Mouse (Mus musculus): Measurements from ENCODE around the gene Pold1. TPM values are rescaled to one million over a fixed set of nuclear protein-coding genes. Genes with fewer than 3 reads are reported as not detected.

The Pold1 gene
- polyA plus RNA-seq, 1 experiment from 2014 or later: 62.3 TPM

DNA sequence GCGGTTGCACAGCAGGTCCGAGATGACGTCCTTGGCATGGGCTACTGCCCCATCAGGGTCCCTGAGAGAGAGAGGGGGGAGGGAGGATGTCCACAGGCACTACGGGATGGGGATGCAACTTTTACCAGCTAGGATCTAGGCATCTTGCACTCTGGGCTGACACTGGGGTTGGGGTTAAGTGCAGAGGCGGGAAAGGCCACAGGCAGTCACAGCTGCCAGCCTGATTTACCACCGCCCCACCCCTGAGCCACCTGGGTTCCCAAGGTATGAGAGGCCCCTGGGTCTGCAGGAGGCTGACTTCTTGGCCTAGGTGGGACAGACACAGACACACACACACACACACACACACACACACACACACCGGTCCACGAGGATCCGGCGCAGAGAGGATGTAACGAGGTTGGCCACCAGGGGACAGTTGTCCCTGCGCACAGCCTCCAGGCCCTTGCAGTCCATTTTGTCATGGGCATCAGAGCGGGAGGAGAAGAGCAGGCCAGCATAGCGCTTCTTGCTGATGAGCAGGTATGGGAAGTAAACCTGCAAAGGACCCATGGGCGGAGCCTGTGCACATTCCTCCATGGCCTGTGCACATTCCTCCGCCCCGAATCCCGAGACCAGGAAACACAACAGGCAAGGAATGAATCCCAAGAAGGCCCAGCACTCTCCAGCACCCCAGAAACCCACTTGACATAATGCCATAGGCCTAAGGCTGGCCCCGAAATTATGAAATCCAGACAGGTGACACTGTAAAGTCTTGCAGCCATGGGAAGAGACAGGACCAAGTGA is 13.8 kb downstream of the Pold1 start:
- no peaks in the 10 kb centered on the region for H3K9me3 ChIP-seq (ENCODE audit: control insufficient read depth, low read length)
- no peak overlapping the region for H3K9ac ChIP-seq (ENCODE audit: low read length)
- no peaks in the 10 kb centered on the region for H3K4me1 ChIP-seq (ENCODE audit: control insufficient read depth, insufficient read depth, low read length)
- H3K36me3 ChIP-seq (ENCODE audit: control insufficient read depth, insufficient read depth, low read length): peaks cover 19% of the 10 kb centered on the region
- ATAC-seq (ENCODE audit: insufficient read depth, low FRiP score, low TSS enrichment) (no peak), DNase-seq (ENCODE audit: low spot score) (no peak)
- no peak overlapping the region for H3K4me2 ChIP-seq (ENCODE audit: low read depth)
- H3K27ac ChIP-seq (ENCODE audit: low read depth, low read length): no peak overlapping the region
- H3K27me3 ChIP-seq (ENCODE audit: control insufficient read depth, insufficient read depth, low read length): no peaks in the 10 kb centered on the region
- no peak overlapping the region for H3K4me3 ChIP-seq (ENCODE audit: low read depth, low read length)
- 85% methylated on average over 19 of the region's 19 CpGs for WGBS

DNA sequence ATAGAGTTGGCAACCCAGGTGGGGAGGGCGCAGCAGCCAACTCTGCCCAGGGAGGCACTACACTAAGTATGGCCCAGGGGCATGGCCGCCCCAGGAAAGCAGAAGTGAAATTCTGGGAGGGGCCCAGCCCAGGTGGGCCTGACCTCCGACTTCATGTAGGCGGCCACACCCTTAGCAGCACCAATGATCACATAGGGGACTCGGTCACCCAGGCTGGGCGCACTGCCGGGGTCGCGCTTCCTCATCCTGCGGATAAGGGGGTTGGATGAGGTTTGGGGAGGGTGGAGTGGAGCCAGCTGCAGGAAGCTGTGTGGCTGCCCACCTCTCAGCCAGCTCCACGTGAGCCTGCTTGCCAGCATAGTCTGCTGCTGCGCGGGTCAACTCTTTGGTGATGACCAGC is 14.4 kb downstream of the Pold1 start:
- Histone ChIP-seq H3K27ac (ENCODE audit: low read depth, low read length) (no peak overlapping the region), H3K4me1 (ENCODE audit: control insufficient read depth, insufficient read depth, low read length) (no peaks in the 10 kb centered on the region), H3K27me3 (ENCODE audit: control insufficient read depth, insufficient read depth, low read length) (no peaks in the 10 kb centered on the region), H3K36me3 (ENCODE audit: control insufficient read depth, insufficient read depth, low read length) (peaks cover 16% of the 10 kb centered on the region), H3K4me2 (ENCODE audit: low read depth) (no peak overlapping the region), H3K4me3 (ENCODE audit: low read depth, low read length) (no peak overlapping the region), H3K9me3 (ENCODE audit: control insufficient read depth, low read length) (no peaks in the 10 kb centered on the region), H3K9ac (ENCODE audit: low read length) (no peak overlapping the region)
- DNase-seq (ENCODE audit: low spot score) (no peak), ATAC-seq (ENCODE audit: insufficient read depth, low FRiP score, low TSS enrichment) (no peak)
- WGBS: 91% methylated on average over 13 of the region's 13 CpGs

DNA sequence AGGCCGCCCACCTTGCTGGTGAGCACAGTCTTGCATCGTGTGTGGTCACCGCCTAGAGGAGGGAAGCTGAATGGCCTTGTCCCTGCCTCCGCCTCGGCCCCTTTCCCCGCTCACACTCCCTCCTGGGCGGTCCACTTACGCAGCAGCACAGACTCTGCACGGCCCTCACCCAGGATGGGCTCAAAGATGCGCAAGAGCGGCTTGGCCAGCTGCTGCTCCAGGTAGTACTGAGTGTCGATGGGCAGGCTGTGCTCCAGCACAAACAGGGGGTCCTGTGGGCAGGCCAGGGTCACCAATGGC is 15.0 kb downstream of the Pold1 start:
- H3K4me2 ChIP-seq (ENCODE audit: low read depth): no peak overlapping the region
- no peaks in the 10 kb centered on the region for H3K27me3 ChIP-seq (ENCODE audit: control insufficient read depth, insufficient read depth, low read length)
- no peaks in the 10 kb centered on the region for H3K4me1 ChIP-seq (ENCODE audit: control insufficient read depth, insufficient read depth, low read length)
- H3K9me3 ChIP-seq (ENCODE audit: control insufficient read depth, low read length): no peaks in the 10 kb centered on the region
- peaks cover 12% of the 10 kb centered on the region for H3K36me3 ChIP-seq (ENCODE audit: control insufficient read depth, insufficient read depth, low read length)
- no peak overlapping the region for H3K27ac ChIP-seq (ENCODE audit: low read depth, low read length)
- ATAC-seq (ENCODE audit: insufficient read depth, low FRiP score, low TSS enrichment) (no peak), DNase-seq (ENCODE audit: low spot score) (no peak)
- no peak overlapping the region for H3K4me3 ChIP-seq (ENCODE audit: low read depth, low read length)
- 75% methylated on average over 12 of the region's 12 CpGs for WGBS
- H3K9ac ChIP-seq (ENCODE audit: low read length): no peak overlapping the region

DNA sequence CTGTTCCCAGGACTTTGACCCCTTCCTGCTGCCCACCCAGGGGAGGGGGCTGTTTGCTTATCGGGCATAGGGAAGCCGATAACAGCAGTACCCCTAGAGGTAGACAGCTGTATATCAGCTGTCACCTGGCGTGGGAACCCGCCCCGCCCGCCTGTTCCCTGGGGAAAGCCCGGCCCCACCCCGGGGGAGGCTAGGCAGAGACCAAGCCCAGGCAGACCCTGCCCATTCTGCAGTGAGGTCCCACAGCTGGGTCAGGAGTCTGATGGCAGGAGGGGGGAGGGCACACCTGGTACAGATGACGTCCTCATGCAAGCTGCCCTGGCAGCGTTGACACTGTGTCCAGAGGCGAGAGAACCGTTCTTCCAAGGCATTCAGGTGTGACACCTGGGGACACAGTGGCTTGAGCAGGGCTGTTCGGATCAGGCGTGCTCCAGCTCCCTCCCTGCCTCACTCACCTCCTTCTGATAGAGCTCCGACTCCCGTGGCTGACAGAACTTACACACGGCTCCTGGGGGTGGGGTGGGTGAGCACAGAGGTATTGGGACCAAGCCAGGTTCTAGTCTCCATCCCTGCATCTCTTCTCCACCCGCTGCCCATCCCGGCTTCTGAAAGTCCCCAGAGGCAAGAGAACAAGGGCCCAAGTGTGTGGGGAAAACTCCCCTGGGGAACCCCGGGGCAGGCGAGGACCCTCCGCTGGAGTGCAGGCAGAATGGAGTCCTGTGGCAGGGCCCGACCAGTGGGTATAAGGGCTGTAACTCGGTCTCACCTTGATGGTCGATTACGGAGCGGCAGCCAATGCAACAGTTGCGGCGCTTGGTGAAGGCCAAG is 15.5 kb downstream of the Pold1 start:
- WGBS: 88% methylated on average over 29 of the region's 29 CpGs
- no peak for DNase-seq (ENCODE audit: low spot score)
- no peaks in the 10 kb centered on the region for H3K9me3 ChIP-seq (ENCODE audit: control insufficient read depth, low read length)
- H3K4me1 ChIP-seq (ENCODE audit: control insufficient read depth, insufficient read depth, low read length): no peaks in the 10 kb centered on the region
- H3K4me3 ChIP-seq (ENCODE audit: low read depth, low read length): no peak overlapping the region
- H3K27ac ChIP-seq (ENCODE audit: low read depth, low read length): no peak overlapping the region
- peaks cover 9% of the 10 kb centered on the region for H3K36me3 ChIP-seq (ENCODE audit: control insufficient read depth, insufficient read depth, low read length)
- ATAC-seq (ENCODE audit: insufficient read depth, low FRiP score, low TSS enrichment): no peak
- no peak overlapping the region for H3K4me2 ChIP-seq (ENCODE audit: low read depth)
- no peak overlapping the region for H3K9ac ChIP-seq (ENCODE audit: low read length)
- no peaks in the 10 kb centered on the region for H3K27me3 ChIP-seq (ENCODE audit: control insufficient read depth, insufficient read depth, low read length)

DNA sequence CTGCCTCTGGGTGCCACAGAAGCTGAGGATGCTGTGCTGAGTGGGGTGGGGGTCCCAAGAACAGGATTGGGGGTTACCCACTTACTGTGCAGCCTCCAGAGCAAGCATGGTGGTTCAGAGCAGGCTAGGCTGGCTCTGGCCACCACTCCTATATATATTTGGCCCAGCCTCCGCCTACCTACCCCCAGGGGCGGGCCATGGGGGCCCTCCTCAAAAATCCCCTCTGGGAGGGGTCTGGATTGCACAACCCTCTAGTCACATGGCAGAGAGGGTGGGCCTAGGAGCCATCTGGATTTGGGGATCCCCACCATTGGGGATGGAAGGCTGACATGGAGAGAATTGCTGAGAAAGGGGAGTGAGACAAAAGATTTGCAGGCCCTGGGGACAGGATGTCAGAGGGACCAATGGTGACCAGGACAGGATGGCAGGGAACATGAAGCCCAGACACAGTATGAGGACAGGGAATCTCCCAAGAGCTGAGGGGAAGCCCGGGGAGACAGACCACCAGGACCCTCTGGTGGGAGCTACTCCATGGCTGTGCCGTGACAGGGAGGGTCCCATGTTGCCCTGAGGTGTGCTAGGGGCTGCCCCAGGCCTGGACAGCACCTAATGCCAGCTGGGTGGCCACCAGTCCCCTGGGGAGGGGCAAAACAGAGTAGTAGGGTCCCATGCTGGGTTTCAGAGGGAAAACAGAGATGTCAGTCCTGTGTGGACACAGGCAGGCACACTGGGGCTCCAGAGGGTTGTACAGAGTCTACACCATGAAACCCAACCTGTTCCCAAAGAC is 16.5 kb downstream of the Pold1 start, which contains the start of gene Spib:
Gene Spib, minus strand, starts transcription at position 126 of the 787 bp plus-strand sequence.
- ATAC-seq (ENCODE audit: insufficient read depth, low FRiP score, low TSS enrichment): no peak
- peaks cover 5% of the 10 kb centered on the region for H3K36me3 ChIP-seq (ENCODE audit: control insufficient read depth, insufficient read depth, low read length)

DNA sequence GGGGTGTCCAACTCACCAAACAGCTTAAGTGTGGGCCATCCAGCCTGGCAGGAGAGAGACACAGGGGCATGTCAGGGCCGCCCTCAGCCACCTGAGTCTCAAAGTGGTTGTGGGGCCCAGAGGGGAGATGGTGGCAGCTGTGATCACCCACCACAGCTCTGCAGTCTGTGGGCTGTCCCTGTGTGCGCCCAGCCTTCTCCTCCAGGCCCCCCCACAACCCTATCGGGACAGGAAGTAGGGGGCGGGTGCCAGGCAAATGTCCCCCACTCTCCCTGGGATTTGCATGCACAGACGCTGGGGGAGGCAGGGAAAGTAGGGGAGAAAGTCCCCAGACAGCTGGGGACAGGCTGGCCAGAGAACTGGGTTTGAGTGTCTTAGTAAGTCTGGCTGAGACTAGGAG is 17.4 kb downstream of the Pold1 start:
- H3K36me3 ChIP-seq (ENCODE audit: control insufficient read depth, insufficient read depth, low read length): 0 out of 2 replicates have a peak, but pooled peaks cover 3% of the 10 kb centered on the region
- H3K27ac ChIP-seq (ENCODE audit: low read depth, low read length): no peak overlapping the region
- no peak overlapping the region for H3K4me3 ChIP-seq (ENCODE audit: low read depth, low read length)
- WGBS: 50% methylated on average over 5 of the region's 5 CpGs
- ATAC-seq (ENCODE audit: insufficient read depth, low FRiP score, low TSS enrichment) (no peak), DNase-seq (ENCODE audit: low spot score) (no peak)
- H3K4me1 ChIP-seq (ENCODE audit: control insufficient read depth, insufficient read depth, low read length): no peaks in the 10 kb centered on the region
- H3K9me3 ChIP-seq (ENCODE audit: control insufficient read depth, low read length): no peaks in the 10 kb centered on the region
- no peak overlapping the region for H3K9ac ChIP-seq (ENCODE audit: low read length)
- H3K27me3 ChIP-seq (ENCODE audit: control insufficient read depth, insufficient read depth, low read length): 0 out of 2 replicates have a peak, but pooled peaks cover 2% of the 10 kb centered on the region
- no peak overlapping the region for H3K4me2 ChIP-seq (ENCODE audit: low read depth)

More for the DNA sequence above, 16.5 kb downstream of the Pold1 start, which contains the start of gene Spib:
- no peak within 1 kb of the TSS for H3K4me3 ChIP-seq (ENCODE audit: low read depth, low read length)
- 86% methylated on average over 4 of the region's 4 CpGs for WGBS
- H3K9me3 ChIP-seq (ENCODE audit: control insufficient read depth, low read length): no peaks in the 10 kb centered on the region
- H3K27me3 ChIP-seq (ENCODE audit: control insufficient read depth, insufficient read depth, low read length): no peaks in the 10 kb centered on the region
- no peak within 1 kb of the TSS for H3K4me2 ChIP-seq (ENCODE audit: low read depth)
- no peak within 1 kb of the TSS for H3K27ac ChIP-seq (ENCODE audit: low read depth, low read length)
- no peak for DNase-seq (ENCODE audit: low spot score)
- no peaks in the 10 kb centered on the region for H3K4me1 ChIP-seq (ENCODE audit: control insufficient read depth, insufficient read depth, low read length)
- no peak within 1 kb of the TSS for H3K9ac ChIP-seq (ENCODE audit: low read length)

DNA sequence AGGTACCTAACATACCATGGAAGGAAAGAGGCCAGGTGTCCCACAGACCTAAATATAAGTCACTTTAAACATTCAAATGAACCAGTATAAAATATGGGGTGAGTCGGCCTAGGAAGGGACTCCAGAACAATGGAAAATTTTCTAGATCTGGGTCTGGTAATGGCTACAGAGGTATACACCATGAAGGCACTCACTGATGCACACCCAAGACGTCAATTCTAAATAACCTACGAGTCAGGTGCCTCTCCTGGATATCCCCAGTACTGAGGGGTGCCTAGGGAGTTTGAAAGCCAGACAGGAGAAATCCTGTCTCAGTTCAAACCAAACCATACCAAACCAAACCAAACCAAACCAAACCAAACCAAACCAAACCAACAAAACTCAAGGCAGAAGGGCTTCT is 18.1 kb downstream of the Pold1 start:
- Histone ChIP-seq H3K4me1 (ENCODE audit: control insufficient read depth, insufficient read depth, low read length) (no peaks in the 10 kb centered on the region; the same call in 1 of the 2 replicates), H3K36me3 (ENCODE audit: control insufficient read depth, insufficient read depth, low read length) (0 out of 2 replicates have a peak, but pooled peaks cover 3% of the 10 kb centered on the region), H3K4me3 (ENCODE audit: low read depth, low read length) (no peak overlapping the region), H3K4me2 (ENCODE audit: low read depth) (no peak overlapping the region), H3K27ac (ENCODE audit: low read depth, low read length) (no peak overlapping the region), H3K9ac (ENCODE audit: low read length) (no peak overlapping the region), H3K9me3 (ENCODE audit: control insufficient read depth, low read length) (no peaks in the 10 kb centered on the region), H3K27me3 (ENCODE audit: control insufficient read depth, insufficient read depth, low read length) (peaks cover 5% of the 10 kb centered on the region; the same call in 1 of the 2 replicates)
- ATAC-seq (ENCODE audit: insufficient read depth, low FRiP score, low TSS enrichment): no peak
- DNase-seq (ENCODE audit: low spot score): no peak
- WGBS: 70% methylated on average over 3 of the region's 3 CpGs

DNA sequence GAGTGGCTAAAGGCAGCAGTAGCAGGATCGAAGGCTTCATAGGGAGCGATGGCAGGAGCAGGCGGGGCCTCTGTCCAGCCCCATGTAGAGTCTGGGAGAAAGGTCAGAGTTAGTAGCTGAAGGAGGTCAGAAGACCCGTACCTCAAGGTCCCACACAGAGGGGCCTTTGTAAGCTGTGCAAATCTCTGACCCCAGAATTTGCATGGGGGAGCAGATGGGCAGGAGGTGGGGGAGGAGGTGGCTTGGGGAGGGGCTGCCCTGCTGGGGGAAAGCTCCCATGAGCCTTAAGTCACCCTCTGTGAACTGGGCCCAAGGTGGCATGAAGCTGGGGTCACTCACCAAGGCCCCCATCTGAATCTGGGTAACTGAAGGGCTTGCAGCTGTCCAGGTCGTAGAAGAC is 19.1 kb downstream of the Pold1 start:
- Histone ChIP-seq H3K4me3 (ENCODE audit: low read depth, low read length) (no peak overlapping the region), H3K9ac (ENCODE audit: low read length) (no peak overlapping the region), H3K27ac (ENCODE audit: low read depth, low read length) (no peak overlapping the region), H3K4me2 (ENCODE audit: low read depth) (no peak overlapping the region), H3K9me3 (ENCODE audit: control insufficient read depth, low read length) (no peaks in the 10 kb centered on the region), H3K4me1 (ENCODE audit: control insufficient read depth, insufficient read depth, low read length) (no peaks in the 10 kb centered on the region; the same call in 1 of the 2 replicates), H3K27me3 (ENCODE audit: control insufficient read depth, insufficient read depth, low read length) (peaks cover 15% of the 10 kb centered on the region), H3K36me3 (ENCODE audit: control insufficient read depth, insufficient read depth, low read length) (0 out of 2 replicates have a peak, but pooled peaks cover 3% of the 10 kb centered on the region)
- 59% methylated on average over 5 of the region's 5 CpGs for WGBS
- no peak for ATAC-seq (ENCODE audit: insufficient read depth, low FRiP score, low TSS enrichment)
- no peak for DNase-seq (ENCODE audit: low spot score)

Measured in neural tube, embryonic 11.5 days (tissue).